Comparison of ENCODE assay signal across 21 mouse cellular contexts in genomic region chr14:27775367-27775766, GRCm38 (mm10).
"Had no signal": no experiment of that assay in that cellular context is flagged by ENCODE, and none has a peak within 500 bp of the region (broad histone marks: within the 10 kb centered on the region; RNA-seq: fewer than 3 reads in every experiment).

No protein-coding gene starts in this region.

- H3K36me3 ChIP-seq: intestine, embryonic 15.5 days; limb, embryonic 10.5 days; limb, embryonic 13.5 days; liver, embryonic 12.5 days; liver, embryonic 15.5 days; lung, embryonic 15.5 days; midbrain, embryonic 12.5 days; neural tube, embryonic 12.5 days had no signal

- DNase-seq: layer of hippocampus, adult 9-11 months; liver; lung, adult 18-20 months; lung, postnatal 10 days; lung, postnatal 36 days; right cerebral cortex, adult 18-20 months; right cerebral cortex, postnatal 14 days; right cerebral cortex, postnatal 4 days; thymus, adult 2 months; thymus, postnatal 14 days had no signal

- H3K27me3 ChIP-seq: intestine, embryonic 15.5 days; limb, embryonic 13.5 days; liver, embryonic 12.5 days; liver, embryonic 15.5 days; lung, embryonic 15.5 days; megakaryocyte, embryonic 14.5 days; midbrain, embryonic 12.5 days; neural tube, embryonic 12.5 days; neural tube, embryonic 15.5 days had no signal

- H3K4me2 ChIP-seq: intestine, embryonic 15.5 days; limb, embryonic 13.5 days; liver, embryonic 12.5 days; liver, embryonic 15.5 days; lung, embryonic 15.5 days; midbrain, embryonic 12.5 days; neural tube, embryonic 12.5 days; neural tube, embryonic 15.5 days had no signal

- H3K9me3 ChIP-seq: intestine, embryonic 15.5 days; limb, embryonic 10.5 days; limb, embryonic 13.5 days; liver, embryonic 12.5 days; liver, embryonic 15.5 days; lung, embryonic 15.5 days; midbrain, embryonic 12.5 days; neural tube, embryonic 12.5 days; neural tube, embryonic 15.5 days had no signal

- ATAC-seq: intestine, embryonic 15.5 days; liver, embryonic 12.5 days had no signal

- H3K27ac ChIP-seq: intestine, embryonic 15.5 days; limb, embryonic 10.5 days; limb, embryonic 13.5 days; liver, embryonic 12.5 days; liver, embryonic 15.5 days; lung, embryonic 15.5 days; midbrain, embryonic 12.5 days; neural tube, embryonic 12.5 days; neural tube, embryonic 15.5 days; stomach, postnatal 0 days had no signal

- H3K4me3 ChIP-seq: intestine, embryonic 15.5 days; limb, embryonic 10.5 days; limb, embryonic 13.5 days; liver, embryonic 12.5 days; liver, embryonic 15.5 days; lung, embryonic 15.5 days; megakaryocyte, embryonic 14.5 days; midbrain, embryonic 12.5 days; neural tube, embryonic 12.5 days; neural tube, embryonic 15.5 days had no signal

- H3K4me1 ChIP-seq: intestine, embryonic 15.5 days; limb, embryonic 10.5 days; liver, embryonic 15.5 days; lung, embryonic 15.5 days; neural tube, embryonic 12.5 days; neural tube, embryonic 15.5 days had no signal

- H3K9ac ChIP-seq: intestine, embryonic 15.5 days; limb, embryonic 13.5 days; liver, embryonic 12.5 days; liver, embryonic 15.5 days; lung, embryonic 15.5 days; midbrain, embryonic 12.5 days; neural tube, embryonic 12.5 days; neural tube, embryonic 15.5 days had no signal
